Mouse (Mus musculus) mammary gland, adult 2 months (tissue): ENCODE results near the gene Gm11115. TPM values are rescaled to one million over a fixed set of nuclear protein-coding genes. Genes with fewer than 3 reads are reported as not detected.

ENCODE experiments used
- polyA plus RNA-seq: library from polyadenylated mRNA; depleted of rRNA; stranded (reverse); fragments of >200 nt; gene quantifications from 2 replicates; pipeline ENCODE4 v1.2.3, GENCODE M21; 2012; ENCODE audit warnings: low replicate concordance; rRNA removed

Gm11115 gene
- not detected in 2 replicates for polyA plus RNA-seq

GRCm38 (mm10) chr5:88153999-88154398 lies at the start of gene Gm11115:
Gene Gm11115, minus strand, starts transcription at chr5:88154099.

GRCm38 (mm10) chr5:88111430-88111829 lies 42.5 kb downstream of the Gm11115 start, which contains the start of gene Gm11116:
Gene Gm11116, minus strand, starts transcription at chr5:88111530.

Other genes with a start within 250 kb of the Gm11115 start
- 43.5 and 106 TPM in 2 replicates for gene Csn3, start 228.5 kb downstream of the Gm11115 start, polyA plus RNA-seq
- not detected in 2 replicates for gene 2310003L06Rik, start 184.6 kb downstream of the Gm11115 start, polyA plus RNA-seq
- gene Gm28434, start 184.6 kb downstream of the Gm11115 start, polyA plus RNA-seq = not detected in 2 replicates
- gene Cabs1, start 174.7 kb downstream of the Gm11115 start, polyA plus RNA-seq = not detected in 2 replicates
- not detected in 2 replicates for gene Smr3a, start 151.6 kb downstream of the Gm11115 start, polyA plus RNA-seq
- not detected in 2 replicates for gene Smr2, start 67.5 kb downstream of the Gm11115 start, polyA plus RNA-seq
- not detected in 2 replicates for gene Gm11116, start 42.6 kb downstream of the Gm11115 start, polyA plus RNA-seq
- not detected in 2 replicates for gene Gm7714, start 114.8 kb upstream of the Gm11115 start, polyA plus RNA-seq
- not detected in 2 replicates for gene Prol1, start 163.2 kb upstream of the Gm11115 start, polyA plus RNA-seq
- not detected in 2 replicates for gene Amtn, start 222.0 kb upstream of the Gm11115 start, polyA plus RNA-seq